Mouse (Mus musculus): ENCODE data around the gene Npas2.

Gene Npas2

DNA sequence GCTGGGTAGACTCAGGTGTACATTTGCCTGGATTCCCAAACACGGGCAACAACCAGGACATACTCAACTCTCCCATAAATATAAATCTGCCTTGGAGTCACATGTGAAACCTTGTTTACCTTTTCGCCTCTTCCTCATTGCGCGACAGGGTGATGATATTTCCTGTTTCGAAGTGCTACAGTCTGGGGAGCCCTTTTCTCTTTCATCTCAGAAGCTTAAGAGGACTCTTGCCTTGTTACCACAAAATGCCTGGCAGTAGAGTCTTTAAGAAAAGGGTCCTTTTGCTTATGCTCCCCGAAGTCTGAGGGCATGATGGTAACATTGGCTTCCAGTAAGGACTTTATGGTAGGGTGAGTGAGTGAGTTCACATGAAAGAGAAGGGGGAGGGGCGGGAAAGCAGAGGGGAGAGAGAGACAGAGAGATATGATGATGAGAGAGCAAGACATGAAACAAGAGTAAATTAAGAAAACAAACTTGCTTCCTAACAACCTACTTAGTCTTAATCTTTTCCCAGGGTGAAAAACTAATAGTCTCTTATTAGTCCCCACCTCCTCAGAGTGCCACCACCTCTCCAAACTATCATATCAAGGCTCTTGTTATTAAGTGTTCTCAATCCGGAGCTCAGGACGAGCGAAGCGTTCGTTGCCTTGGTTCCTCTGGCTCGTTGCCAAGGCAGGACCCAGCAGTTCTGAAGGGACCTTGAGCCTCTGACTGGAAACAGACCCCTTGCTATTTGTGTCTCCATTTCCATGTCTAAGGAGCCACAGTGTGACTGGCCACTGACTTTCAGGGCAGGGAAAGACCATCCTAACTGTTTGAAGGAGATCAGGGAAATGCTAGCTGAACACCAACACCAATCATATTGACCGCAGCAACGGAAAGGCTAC, 87.7 kb downstream of the Npas2 start:
- in situ Hi-C loops (cut with MboI, MseI), result loop anchor here (5.0 kb wide), 1 partner anchor 99 kb away; no protein-coding TSS in a partner anchor

DNA sequence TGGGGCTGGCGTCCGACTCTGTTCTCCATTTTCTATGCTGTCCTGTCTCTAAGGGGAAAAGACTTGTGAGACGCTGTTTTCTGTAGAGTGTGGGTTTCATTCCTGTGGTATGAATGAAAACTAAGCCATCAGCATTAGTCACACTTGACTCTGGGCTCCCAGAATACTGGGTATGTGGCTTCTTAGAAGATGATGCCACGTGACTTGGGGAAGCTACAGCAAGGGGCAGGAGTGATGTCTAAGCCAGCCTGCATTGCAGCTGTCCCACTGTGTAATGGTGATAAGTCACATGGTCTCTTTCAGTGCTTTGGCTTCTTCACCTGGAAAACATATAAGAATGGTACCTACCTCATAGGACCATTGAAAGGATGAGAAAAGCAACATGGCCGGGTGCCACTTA, 88.4 kb downstream of the Npas2 start:
- in situ Hi-C loops (cut with MboI, MseI), result loop anchor here (5.0 kb wide), 1 partner anchor 100 kb away; no protein-coding TSS in a partner anchor

DNA sequence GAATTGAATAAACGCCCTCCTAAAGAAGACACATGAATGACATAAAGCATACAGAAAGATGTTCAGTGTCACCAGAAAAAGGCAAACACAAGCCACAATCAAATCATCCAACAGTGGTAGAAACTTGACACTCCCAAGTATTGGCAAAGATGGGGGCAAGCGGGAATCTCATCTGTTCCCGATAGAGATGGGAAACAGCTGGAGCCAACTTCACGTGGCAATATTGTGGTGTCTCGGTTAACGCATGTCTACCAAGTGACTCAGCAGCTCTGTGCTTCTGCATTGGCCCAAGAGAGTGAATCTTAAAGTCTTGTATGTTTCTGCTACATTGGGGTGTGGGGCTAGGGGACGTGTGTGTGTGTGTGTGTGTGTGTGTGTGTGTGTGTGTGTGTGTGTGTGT, 89.8 kb downstream of the Npas2 start:
- in situ Hi-C loops (cut with MboI, MseI), result loop anchor here (5.0 kb wide), 1 partner anchor 101 kb away; no protein-coding TSS in a partner anchor

DNA sequence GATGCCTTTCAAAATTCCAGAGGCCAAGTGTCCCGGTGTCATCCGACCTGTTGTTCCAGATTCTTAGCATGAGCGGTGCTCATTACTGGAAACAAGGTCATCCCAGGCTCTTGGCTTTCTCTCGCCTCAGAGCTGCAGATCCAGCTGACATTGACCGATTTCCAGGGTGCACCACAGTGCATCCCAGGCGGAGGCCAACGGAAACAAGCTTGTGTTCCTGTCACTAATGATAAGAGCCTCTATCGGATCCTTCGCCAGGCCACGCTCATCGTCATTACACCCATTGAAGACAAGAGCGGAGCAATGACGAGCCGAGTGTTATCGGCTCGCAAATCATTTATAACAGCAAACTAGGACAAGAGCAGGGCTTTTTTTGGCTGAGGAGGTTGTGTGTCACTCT, 91.3 kb downstream of the Npas2 start:
- in situ Hi-C loops (cut with MboI, MseI), result loop anchor here (5.0 kb wide), 1 partner anchor 102 kb away; no protein-coding TSS in a partner anchor

DNA sequence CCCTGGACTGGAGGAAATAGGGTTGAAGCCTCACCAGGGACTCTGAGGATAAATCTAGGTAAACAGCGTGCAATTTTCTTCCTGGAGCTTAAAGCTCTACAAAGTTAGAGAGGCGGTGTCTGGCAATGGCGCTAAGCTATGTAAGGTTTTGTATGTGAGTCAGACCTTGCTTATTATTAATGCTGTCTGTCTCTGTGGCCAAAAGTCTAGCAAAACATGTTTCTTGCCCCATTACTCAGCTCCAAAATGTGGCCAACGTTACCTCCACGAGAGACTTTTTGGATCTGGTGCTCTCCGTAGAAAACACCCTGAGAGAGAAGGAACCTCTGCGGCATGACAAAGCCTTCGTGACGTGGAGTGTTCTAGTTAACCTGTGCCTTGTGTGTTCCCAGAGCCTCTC, 93.5 kb downstream of the Npas2 start:
- in situ Hi-C loops (cut with MboI, MseI), result no loop called here

DNA sequence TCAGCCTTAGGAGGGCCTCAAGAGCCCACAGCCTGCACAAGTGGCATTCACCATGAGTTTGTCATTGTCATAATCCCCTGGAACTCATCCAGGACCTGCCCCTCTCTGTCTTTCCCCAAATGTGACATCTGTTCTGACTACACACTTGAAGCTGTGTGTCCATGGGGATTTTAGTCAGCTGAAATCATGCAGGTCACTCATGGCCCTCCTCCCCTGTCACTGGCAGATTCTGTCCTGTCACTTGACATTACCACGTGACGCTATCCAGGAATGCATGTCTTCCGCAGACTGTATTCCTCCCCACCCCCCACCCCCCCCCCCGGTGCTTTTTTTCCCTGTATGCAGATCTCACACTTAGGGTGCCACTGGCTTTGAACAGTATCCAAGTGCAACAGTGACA, 94.3 kb downstream of the Npas2 start:
- in situ Hi-C loops (cut with MboI, MseI), result no loop called here

DNA sequence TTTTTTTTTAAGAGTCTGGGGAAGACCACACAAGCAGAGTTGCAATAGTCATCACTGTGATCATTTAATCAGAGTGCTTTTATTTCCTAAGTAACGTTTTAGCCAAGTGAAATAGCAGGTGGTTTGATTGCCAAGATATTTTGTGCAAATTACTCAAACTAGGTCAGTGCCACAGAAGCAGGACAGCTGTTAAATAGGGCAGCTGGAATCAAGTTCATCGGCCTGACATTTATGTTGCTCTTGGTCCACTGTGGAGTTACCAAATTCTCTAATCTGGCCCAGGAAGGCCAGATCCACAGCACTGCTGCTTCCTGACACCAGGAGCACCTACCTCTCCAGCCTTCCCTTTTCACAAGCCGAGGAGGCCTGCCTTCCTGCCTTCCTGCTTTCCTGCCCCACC, 94.9 kb downstream of the Npas2 start:
- in situ Hi-C loops (cut with MboI, MseI), result no loop called here

DNA sequence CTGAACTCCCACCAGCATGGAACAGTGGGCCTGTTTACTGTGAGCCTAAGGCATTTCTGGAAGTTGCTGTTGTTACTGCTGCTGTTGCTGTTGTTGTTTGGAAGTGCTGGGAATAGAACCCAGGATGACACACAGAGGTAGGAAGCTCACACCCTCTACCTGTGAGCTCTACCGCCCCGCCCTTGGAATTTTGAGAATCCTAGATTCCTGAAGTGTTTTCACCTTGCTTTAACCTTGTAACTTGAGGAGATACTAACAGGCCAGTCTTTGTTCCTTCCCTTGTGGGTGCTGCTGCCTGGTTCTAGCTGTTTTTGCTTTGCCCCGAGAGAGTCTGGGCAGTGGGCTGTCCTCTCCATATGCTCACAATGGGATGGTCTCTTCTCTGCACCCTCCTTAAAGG, 98.5 kb downstream of the Npas2 start:
- in situ Hi-C loops (cut with MboI, MseI), result no loop called here

DNA sequence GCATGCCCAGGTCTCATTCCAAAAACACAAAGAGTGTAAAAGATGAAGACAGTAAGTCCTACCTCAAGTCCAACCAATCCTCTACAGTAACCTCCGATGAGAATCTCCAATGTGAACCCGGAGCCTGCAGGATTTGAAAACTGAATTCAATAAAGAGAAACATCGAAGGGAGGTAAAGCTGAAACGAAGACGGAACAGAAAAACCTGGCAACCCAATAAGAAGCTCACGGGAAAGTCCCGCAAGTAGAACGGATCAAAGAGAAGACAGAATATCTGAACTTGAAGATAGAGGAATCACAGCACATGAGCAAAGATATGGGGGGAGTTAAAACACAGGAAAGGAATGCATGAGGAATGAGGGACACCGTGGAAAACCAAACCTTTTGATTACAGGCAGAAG, 104.8 kb downstream of the Npas2 start:
- in situ Hi-C loops (cut with MboI, MseI), result no loop called here

DNA sequence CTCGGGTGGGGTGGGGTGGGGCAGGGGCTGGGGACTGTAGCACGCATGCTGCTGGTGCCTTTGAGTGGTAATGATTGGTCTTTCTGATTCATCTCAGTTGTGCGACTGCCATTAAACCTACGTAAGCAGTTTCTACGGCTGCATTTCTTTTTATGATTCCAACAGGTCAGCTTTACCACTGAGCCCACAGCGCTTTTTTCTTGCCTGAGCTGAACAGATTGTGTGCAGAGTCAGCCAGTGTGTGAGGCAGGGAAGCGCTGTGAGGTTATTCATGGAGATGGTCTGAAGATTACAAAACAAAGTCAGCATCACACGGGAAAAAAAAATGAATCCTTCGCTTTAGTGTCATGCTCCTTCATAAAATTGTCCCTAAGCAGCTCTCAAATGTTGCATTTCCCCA, 106.7 kb downstream of the Npas2 start:
- in situ Hi-C loops (cut with MboI, MseI), result no loop called here

DNA sequence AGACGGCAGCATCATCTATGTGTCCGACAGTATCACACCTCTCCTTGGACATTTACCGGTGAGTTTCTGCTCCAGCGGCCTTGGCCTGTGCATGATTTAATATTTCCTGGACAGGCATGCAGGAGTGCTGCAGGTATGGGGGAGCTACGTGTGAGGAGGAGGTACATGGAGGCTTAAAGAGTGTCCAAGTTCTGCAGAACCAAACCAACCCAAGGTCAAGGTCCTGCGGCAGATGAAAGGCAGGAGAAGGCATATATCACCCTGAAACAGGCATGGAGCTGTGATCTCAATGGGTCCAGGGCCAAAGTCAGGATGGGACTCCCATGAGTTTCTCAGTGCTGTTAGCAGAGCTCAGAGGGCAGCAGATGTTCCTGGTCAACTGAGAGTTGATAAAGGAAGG, 107.1 kb downstream of the Npas2 start:
- in situ Hi-C loops (cut with MboI, MseI), result no loop called here

DNA sequence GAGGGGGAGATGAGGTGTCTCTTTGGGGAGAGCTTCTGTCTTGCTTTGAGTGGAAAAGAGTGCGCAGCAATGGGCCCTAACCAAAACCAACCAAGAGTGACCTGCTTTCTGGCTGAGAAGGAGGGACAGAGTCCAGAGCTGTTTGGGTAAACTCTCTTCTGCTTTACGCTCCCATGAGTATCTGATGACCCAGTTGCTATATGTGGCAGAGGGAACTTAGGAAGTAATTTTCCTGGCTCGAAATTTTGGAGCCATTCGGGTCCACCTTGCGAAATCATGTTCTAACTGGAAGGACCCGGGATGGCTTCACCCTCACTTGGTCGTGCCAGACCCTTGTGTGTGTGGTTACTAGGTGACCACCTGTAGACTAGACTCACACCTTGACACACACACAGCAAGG, 108.7 kb downstream of the Npas2 start:
- in situ Hi-C loops (cut with MboI, MseI), result no loop called here

DNA sequence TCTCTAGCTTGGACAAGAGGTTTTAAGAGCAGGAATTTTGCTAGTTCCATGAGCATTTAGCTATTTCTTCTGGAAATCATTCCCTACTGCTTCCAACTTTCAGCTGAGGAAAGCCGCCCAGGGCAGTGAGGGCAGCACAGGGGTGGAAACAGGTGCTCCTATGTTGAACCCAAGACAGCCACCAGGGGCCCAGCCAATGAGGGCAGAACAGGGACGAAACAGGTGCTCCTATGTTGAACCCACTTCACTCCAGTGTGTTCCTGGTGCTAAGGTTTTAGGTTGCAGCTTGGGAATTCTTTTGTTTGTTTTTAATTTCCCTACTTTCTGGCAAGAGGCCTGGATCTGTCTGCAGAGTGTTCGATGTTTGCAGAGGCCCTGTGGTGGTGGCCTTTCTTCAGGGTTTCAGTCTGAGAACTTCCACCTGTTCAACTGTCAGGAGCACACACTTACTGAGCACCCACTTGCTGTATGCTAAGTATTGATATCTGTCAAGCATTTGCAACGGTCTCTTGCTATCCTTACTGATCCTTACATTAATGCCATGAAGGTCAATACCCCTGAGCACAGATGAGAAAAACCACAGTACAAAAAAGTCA, 109.6 kb downstream of the Npas2 start:
- in situ Hi-C loops (cut with MboI, MseI), result no loop called here

DNA sequence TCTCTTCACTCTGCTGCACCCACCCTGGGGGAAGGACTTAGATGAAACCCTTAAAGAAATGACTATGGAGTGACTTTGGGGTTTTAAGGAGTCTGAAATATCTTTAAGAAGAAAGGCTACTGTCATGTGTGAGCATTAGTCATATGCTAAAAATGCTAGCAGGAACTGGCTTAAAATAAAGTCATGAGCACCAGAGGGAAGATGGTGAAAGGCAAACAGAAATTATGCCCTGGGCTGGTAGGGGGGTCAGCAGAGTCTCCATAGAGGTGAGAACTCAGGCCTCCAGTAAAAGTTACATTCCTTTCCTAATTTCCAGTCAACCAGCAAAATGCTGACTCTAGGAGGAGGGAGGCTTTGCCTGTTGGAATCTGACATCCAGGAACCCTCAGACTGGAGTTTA, 113.8 kb downstream of the Npas2 start:
- in situ Hi-C loops (cut with MboI, MseI), result no loop called here

DNA sequence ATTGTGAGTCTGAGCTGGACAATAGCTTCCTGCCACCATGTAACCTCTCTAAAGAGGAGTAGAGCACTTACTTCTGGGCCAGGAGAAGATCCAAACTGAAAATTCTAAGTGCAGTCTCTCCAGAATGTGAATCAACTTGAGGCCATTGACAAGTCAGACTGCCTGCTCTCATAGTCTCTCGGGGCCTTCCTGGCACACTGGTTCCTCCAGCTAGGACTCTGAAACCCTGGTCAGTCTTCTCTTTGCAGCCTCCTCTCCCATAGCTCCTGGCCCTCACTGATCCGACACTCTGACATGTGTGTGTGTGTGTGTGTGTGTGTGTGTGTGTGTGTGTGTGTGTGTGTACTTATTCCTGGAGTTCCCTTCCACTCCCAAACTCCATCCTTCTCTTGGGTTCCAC, 114.4 kb downstream of the Npas2 start:
- in situ Hi-C loops (cut with MboI, MseI), result no loop called here

DNA sequence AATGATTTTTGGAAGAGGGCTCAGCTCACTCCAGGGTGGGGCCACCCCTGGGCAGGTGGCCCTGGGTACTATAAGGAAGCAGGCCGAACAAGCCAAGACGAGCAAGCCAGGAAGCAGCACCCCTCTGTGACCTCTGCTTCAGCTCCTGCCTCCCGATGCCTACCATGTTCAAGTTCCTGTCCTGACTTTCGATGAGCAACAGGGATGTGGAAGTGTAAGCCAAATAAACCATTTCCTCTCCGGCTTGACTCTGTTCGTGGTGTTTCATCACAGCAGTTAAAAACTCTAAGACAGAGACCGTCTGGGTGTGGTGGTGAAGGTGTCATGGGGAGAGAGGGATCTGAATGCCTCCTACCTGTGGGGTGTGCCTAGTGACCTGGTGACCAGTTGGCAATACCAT, 116.0 kb downstream of the Npas2 start:
- in situ Hi-C loops (cut with MboI, MseI), result no loop called here

DNA sequence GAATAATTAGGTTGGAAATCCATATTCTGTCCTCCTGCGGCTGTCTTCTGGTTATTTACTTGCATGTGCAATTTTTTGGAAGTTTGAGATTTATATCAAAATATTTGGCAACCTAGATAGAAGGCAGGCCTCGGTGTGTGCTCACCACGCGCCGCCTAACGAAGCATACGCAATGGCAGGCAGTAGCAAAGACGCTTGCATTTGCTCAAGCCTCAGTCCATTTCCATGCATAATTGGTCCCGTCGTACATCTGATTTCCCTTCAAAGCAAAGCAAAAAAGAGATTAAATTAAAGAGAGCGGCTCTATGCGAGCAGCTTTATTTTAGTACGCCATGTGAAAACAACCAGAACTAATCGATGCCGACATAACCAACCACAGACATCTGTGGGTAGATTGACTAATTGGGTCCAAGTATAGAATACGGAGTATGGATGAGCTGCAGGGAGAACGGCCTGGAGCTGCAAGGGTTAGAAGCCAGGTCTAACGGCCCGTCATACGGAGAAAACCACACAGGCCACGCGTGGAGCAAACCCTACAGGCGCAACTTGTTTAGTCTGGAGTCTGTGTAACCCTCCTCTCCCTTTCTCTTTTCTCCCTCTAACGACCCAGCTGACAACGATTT, 118.9 kb downstream of the Npas2 start:
- in situ Hi-C loops (cut with MboI, MseI), result no loop called here

DNA sequence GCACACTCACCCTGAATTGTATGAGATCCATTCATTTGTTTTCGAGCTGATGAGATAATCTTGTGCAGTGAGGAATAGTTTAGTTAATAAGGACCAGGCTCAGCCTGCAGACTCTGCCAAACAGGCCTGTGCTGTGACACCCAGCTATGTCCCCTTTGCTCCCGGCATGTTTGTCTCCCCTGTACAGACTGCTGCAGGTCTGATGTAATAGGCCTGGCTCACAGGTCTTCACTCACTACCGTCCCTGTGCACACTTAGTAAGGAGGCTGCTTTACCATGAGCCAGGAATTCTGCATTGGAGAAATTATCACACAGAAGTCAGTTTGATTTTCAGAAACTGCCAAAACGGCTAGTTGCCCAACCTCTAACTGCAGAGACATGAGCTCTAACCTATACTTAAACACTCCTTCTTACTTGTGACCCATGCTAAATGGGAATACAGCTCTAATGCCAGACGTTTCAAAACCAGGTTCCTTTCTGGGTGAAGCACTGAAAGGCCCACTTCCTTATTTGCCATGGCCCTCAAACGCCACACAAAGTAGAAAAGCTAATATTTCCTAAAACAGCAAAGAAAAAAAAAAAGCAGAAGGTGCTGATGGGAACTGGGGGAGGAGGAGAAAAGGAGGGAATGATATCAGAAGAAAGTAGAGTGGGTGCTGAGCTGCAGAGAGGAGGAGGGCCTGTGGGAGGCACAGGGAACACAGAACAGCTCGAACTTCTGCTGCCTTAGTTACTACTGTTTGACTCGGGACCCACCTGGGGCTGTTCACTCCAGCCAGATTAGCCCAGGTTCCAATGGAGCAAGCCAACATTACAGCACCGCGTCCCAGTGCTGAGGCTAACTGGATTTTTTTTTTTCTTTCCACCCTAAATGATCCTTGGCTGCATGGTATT, 120.1 kb downstream of the Npas2 start:
- in situ Hi-C loops (cut with MboI, MseI), result no loop called here

DNA sequence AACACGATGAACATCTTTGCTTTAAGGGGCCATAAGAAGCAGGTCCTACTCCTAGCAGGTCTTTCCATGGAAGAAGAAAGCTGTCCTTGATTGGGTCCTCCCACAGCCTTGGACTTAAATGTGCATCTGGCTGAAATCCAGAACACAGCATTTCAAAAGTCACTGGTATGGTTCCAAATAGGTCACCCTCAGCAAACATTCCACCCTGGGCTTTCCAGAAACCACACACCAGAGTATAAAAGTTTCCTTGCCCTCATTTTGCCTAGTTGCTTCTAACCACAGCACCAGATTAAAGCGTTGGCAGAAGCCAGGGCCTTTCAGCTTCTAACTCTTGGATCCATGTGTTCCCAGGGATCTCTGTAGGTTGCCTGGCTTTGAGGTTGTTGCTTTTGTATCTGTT, 124.4 kb downstream of the Npas2 start:
- in situ Hi-C loops (cut with MboI, MseI), result no loop called here

DNA sequence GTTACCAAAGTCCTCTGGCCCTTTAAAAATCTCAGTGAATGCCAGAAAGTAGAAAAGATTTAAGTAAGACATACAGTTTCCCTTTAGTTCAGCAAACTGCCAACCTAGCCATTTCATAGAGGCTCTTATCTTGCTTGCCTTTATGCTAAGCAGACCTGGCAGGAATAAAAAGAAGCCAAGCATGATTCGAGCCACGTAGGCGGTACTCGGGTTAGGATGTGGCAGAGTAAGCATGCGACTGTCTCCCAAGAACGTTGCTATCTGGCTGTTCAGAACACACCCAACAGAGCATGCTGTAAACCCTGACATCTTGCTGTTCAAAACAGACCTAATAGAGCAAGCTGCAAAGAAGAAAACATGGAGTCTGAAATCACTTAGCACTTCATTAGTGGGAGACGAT, 125.3 kb downstream of the Npas2 start:
- in situ Hi-C loops (cut with MboI, MseI), result no loop called here

DNA sequence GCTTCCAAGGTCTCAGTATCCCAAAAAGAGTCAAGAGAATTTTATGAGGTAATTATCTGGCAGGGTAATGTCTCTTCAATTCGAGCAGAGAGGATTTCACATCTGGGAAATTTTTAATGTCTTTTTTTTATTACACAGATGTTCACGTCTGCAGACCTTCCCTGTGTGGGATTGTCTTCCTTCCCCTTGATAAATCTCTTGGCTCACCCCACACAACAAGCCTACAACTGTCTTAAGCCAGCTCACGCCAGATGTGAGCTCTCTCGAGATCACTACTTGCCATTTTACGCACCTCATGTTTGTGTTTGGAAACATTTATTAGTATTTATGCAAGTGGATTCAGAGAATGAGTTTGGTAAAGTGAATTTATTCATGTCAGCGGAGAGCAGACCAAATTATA, 128.4 kb downstream of the Npas2 start:
- in situ Hi-C loops (cut with MboI, MseI), result no loop called here

DNA sequence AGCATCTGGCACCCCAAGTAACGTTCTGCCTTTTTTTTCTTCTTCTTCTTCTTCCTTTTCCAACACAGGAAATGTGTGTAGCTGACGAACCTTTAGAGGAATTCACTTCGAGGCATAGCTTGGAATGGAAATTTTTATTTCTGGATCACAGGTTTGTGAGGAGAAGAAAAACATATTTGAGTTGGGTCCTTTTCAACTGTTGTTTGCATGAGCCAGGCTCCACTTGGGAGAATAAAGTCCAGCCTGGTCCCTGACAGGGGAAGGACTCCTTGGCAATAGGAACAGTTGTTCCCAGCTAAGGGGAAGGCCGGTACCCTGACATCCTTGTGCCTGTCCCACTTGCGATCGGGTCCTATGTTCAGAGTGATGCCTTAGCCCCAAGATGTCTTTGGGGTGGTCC, 131.7 kb downstream of the Npas2 start:
- in situ Hi-C loops (cut with MboI, MseI), result no loop called here
